Mouse (Mus musculus): Measurements from ENCODE around the gene Rilpl1. TPM values are rescaled to one million over a fixed set of nuclear protein-coding genes. Genes with fewer than 3 reads are reported as not detected.

Gene Rilpl1
- polyA plus RNA-seq, 1 experiment from 2014 or later, result 2.4 TPM

GRCm38 (mm10) chr5:124453339-124454081 is 77.7 kb downstream of the Rilpl1 start:
- Histone ChIP-seq H3K27ac (ENCODE audit: low read depth) (peak overlapping the region; percentile 18; the same call in 1 of the 2 replicates), H3K9ac (replicated peaks) (no peak overlapping the region), H3K36me3 (replicated peaks; ENCODE audit: insufficient read depth, low read length) (peaks cover 91% of the 10 kb centered on the region), H3K9me3 (ENCODE audit: low read length) (no peaks in the 10 kb centered on the region), H3K27me3 (ENCODE audit: insufficient read depth, low read length) (no peaks in the 10 kb centered on the region), H3K4me2 (ENCODE audit: low read depth, low read length) (no peak overlapping the region), H3K4me3 (ENCODE audit: low read depth, low read length) (no peak overlapping the region), H3K4me1 (ENCODE audit: insufficient read depth) (peaks cover 28% of the 10 kb centered on the region)
- TF ChIP-seq EP300 (IDR thresholded peaks at IDR 0.05; ENCODE audit: low read depth), result no peak
- no peak for TF ChIP-seq CTCF (IDR thresholded peaks at IDR 0.05; ENCODE audit: low read depth)
- no peak for ATAC-seq
- WGBS (ENCODE audit: insufficient replicate concordance), result 84% methylated on average over 13 of the region's 13 CpGs
- DNase-seq, result no peak

- WGBS (ENCODE audit: insufficient replicate concordance), result 82% methylated on average over 15 of the region's 15 CpGs
- Histone ChIP-seq H3K9ac (replicated peaks) (no peak overlapping the region), H3K4me1 (ENCODE audit: insufficient read depth) (peaks cover 32% of the 10 kb centered on the region), H3K27ac (ENCODE audit: low read depth) (no peak overlapping the region), H3K4me3 (ENCODE audit: low read depth, low read length) (no peak overlapping the region), H3K27me3 (ENCODE audit: insufficient read depth, low read length) (no peaks in the 10 kb centered on the region), H3K4me2 (ENCODE audit: low read depth, low read length) (no peak overlapping the region), H3K9me3 (ENCODE audit: low read length) (no peaks in the 10 kb centered on the region), H3K36me3 (replicated peaks; ENCODE audit: insufficient read depth, low read length) (peaks cover 93% of the 10 kb centered on the region)
- no peak for TF ChIP-seq EP300 (IDR thresholded peaks at IDR 0.05; ENCODE audit: low read depth)
- no peak for TF ChIP-seq CTCF (IDR thresholded peaks at IDR 0.05; ENCODE audit: low read depth)
- ATAC-seq, result no peak
- DNase-seq, result no peak
Observed at GRCm38 (mm10) chr5:124452494-124453228, 78.5 kb downstream of the Rilpl1 start.

GRCm38 (mm10) chr5:124450641-124451340 is 80.4 kb downstream of the Rilpl1 start:
- Histone ChIP-seq H3K27ac (ENCODE audit: low read depth) (peak overlapping the region; percentile 46; the same call in 1 of the 2 replicates), H3K9ac (replicated peaks) (0 out of 2 replicates have a peak overlapping the region, but pooled peaks have one; percentile 1), H3K27me3 (ENCODE audit: insufficient read depth, low read length) (no peaks in the 10 kb centered on the region), H3K36me3 (replicated peaks; ENCODE audit: insufficient read depth, low read length) (peaks cover 84% of the 10 kb centered on the region), H3K4me1 (ENCODE audit: insufficient read depth) (peaks cover 46% of the 10 kb centered on the region), H3K4me2 (ENCODE audit: low read depth, low read length) (peak overlapping the region; percentile 15), H3K4me3 (ENCODE audit: low read depth, low read length) (no peak overlapping the region), H3K9me3 (ENCODE audit: low read length) (no peaks in the 10 kb centered on the region)
- 61% methylated on average over 16 of the region's 16 CpGs for WGBS (ENCODE audit: insufficient replicate concordance)
- peak; percentile 26 for ATAC-seq
- peak; percentile 70 for TF ChIP-seq EP300 (IDR thresholded peaks at IDR 0.05; ENCODE audit: low read depth)
- TF ChIP-seq CTCF (IDR thresholded peaks at IDR 0.05; ENCODE audit: low read depth), result no peak
- DNase-seq, result peak; percentile 47

- TF ChIP-seq CTCF (IDR thresholded peaks at IDR 0.05; ENCODE audit: low read depth) (no peak), EP300 (IDR thresholded peaks at IDR 0.05; ENCODE audit: low read depth) (no peak)
- Histone ChIP-seq H3K27me3 (ENCODE audit: insufficient read depth, low read length) (no peaks in the 10 kb centered on the region), H3K27ac (ENCODE audit: low read depth) (peak overlapping the region; percentile 41), H3K4me2 (ENCODE audit: low read depth, low read length) (peak overlapping the region; percentile 5; the same call in 1 of the 2 replicates), H3K36me3 (replicated peaks; ENCODE audit: insufficient read depth, low read length) (peaks cover 79% of the 10 kb centered on the region), H3K9ac (replicated peaks) (0 out of 2 replicates have a peak overlapping the region, but pooled peaks have one; percentile 1), H3K9me3 (ENCODE audit: low read length) (no peaks in the 10 kb centered on the region), H3K4me1 (ENCODE audit: insufficient read depth) (peaks cover 47% of the 10 kb centered on the region), H3K4me3 (ENCODE audit: low read depth, low read length) (no peak overlapping the region)
- 63% methylated on average over 7 of the region's 7 CpGs for WGBS (ENCODE audit: insufficient replicate concordance)
- DNase-seq, result no peak
- ATAC-seq, result no peak
Observed at GRCm38 (mm10) chr5:124450051-124450450, 81.1 kb downstream of the Rilpl1 start.

- no peak for DNase-seq
- 69% methylated on average over 6 of the region's 6 CpGs for WGBS (ENCODE audit: insufficient replicate concordance)
- H3K4me2 ChIP-seq (ENCODE audit: low read depth, low read length), result no peak overlapping the region
- peak; percentile 32 for ATAC-seq
- peak overlapping the region; percentile 41 for H3K27ac ChIP-seq (ENCODE audit: low read depth)
- H3K9me3 ChIP-seq (ENCODE audit: low read length), result no peaks in the 10 kb centered on the region
- H3K4me1 ChIP-seq (ENCODE audit: insufficient read depth), result peaks cover 53% of the 10 kb centered on the region
- no peak overlapping the region for H3K4me3 ChIP-seq (ENCODE audit: low read depth, low read length)
- H3K9ac ChIP-seq (replicated peaks), result no peak overlapping the region; the same call in 1 of the 2 replicates
- TF ChIP-seq EP300 (IDR thresholded peaks at IDR 0.05; ENCODE audit: low read depth), result no peak
- no peak for TF ChIP-seq CTCF (IDR thresholded peaks at IDR 0.05; ENCODE audit: low read depth)
- no peaks in the 10 kb centered on the region for H3K27me3 ChIP-seq (ENCODE audit: insufficient read depth, low read length)
- peaks cover 74% of the 10 kb centered on the region for H3K36me3 ChIP-seq (replicated peaks; ENCODE audit: insufficient read depth, low read length)
Observed at GRCm38 (mm10) chr5:124449494-124449893, 81.7 kb downstream of the Rilpl1 start.
